Mouse (Mus musculus) thymus, adult 18-20 months (tissue): Measurements from ENCODE around the gene Defb5.
"Not testable (repeated sequence)": the region's sequence is repeated elsewhere in the genome, so short reads cannot be mapped to it uniquely, and the experiment has no call there.

Experiments
- DNase-seq, 2 experiments: peaks; one replicate each; pipeline ENCODE4 v3.0.0; 2022; ENCODE audit warnings: mixed read lengths in 2 of 2

The Defb5 gene

DNA sequence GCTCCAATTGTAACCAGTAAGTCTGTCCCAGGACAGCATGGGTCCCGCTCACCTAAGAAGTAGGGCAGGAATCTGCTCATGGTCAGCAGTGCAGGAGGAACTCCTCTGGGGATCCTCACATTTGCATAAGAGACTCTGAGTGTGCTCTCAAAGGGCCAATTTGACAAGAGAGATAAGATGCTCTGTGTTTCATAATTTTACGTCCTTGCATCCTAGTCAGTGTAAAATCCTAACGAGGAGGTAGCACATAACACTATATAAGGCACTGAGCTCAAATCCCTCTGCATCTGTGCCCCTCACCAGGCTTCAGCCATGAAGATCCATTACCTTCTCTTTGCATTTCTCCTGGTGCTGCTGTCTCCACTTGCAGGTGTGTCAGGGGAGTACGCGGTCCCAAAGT lies at the start of gene Defb5:
Defb5 (plus strand) TSS at position 301 of the 400 bp plus-strand sequence.
- DNase-seq = no peak

DNA sequence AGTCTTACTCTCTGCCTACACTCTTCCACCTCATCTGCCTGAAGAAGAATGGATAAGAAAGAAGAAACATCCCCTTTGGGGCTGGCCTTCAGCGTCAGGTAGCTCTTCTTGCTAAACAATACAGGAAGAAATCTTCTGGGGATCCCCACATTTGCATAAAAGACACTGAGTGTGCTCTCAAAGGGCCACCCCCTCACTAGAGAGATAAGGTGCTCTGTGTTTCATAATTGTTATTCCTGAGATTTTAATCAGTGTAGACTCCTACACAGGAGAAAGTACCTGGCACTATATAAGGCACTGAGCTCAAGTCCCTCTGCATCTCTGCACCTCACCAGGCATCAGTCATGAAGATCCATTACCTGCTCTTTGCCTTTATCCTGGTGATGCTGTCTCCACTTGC lies 22.2 kb upstream of the Defb5 start, which contains the start of gene Defb6:
Defb6 (plus strand) TSS at position 318 of the 400 bp plus-strand sequence.
- no peak for DNase-seq

DNA sequence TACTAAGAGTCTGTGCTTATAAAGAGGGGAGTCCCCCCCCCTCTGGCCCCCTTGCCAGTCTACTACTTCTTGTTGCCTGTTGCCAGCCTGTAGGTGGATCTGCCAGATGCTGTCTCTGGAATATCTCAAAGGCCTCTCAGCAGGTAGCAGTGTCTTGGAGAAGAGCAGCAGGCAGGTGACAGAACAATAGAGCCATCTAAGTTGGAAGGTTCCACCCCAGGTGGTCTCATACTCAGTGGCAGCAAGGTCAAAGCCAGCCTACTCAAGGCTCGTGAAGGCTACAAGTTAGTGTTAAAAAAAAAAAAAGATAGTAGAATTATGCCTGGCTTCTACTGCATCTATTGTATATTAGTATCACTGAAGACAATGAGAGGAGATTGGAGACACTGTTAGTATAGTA lies 9.3 kb upstream of the Defb5 start:
- DNase-seq = no peak

DNA sequence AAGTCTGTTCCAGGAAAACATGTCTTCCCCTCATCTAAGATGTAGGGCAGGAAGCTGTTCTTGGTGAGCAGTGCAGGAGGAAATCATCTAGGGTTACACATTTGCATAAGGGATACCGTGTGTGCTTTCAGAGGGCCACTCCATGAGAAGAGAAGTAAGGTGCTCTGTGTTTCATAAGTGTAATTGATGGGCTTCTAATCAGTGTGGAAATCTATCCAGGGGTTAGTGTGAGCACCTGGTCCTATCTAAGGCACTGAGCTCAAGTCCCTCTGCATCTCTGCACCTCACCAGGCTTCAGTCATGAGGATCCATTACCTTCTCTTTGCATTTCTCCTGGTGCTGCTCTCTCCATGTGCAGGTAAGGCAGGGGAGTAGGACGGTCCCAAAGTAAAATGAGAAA lies 7.8 kb upstream of the Defb5 start, which contains the start of gene Defb46:
Defb46 (plus strand) TSS at position 301 of the 400 bp plus-strand sequence.
- no peak for DNase-seq

DNA sequence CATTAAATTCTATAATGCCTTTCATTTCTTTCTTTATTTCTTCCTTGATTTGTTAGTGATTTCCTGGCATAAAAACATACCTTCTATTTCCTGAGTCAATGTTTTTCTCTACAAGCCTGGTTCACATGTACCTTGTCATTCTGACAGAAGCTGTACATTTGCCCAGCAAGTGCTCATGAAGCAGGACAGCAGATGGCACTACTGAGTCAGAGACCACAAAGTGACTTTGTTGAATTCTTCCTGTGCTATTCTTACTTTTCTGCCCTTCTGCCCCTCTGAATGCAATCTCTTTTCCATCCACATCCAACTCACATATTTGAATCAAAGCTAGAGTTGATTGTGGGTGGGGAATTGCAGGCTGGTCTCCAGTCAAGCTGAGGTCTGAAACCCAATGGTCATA lies 10.8 kb downstream of the Defb5 start:
- DNase-seq = no peak

DNA sequence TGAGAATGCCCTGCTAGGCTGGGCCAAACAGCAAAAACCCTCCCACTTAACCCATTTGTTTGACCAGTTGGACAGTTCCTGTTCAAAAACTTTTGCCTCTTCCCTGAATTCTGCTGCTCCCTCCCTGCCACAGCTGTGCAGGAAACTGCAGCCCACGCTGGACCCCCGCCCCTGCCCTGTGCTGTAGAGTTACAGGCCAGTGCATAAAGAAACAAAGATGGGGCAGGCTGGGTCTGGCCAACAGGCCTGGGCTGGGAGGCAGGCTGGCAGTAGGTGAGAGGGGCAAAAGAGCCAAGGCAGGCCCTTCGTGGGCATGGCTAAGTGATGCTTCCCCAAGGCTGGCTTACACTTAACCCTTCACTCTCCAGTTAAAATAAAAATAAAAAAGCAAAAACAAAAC lies 12.3 kb downstream of the Defb5 start:
- DNase-seq = no peak

DNA sequence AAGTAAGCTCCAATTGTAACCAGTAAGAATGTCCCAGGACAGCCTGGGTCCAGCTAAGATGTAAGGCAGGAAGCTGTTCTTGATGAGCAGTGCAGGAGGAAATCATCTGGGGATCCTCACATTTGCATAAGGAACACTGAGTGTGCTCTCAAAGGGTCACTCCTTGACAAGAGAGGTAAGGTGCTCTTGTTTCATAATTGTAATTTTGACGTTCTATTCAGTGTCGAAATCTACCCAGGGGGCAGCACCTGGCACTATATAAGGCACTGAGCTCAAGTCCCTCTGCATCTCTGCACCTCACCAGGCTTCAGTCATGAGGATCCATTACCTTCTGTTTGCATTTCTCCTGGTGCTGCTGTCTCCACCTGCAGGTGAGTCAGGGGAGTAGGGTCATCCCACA lies 45.7 kb downstream of the Defb5 start, which contains the start of gene Defb3:
Defb3 (plus strand) TSS at position 301 of the 400 bp plus-strand sequence.
- not testable (repeated sequence) for DNase-seq

DNA sequence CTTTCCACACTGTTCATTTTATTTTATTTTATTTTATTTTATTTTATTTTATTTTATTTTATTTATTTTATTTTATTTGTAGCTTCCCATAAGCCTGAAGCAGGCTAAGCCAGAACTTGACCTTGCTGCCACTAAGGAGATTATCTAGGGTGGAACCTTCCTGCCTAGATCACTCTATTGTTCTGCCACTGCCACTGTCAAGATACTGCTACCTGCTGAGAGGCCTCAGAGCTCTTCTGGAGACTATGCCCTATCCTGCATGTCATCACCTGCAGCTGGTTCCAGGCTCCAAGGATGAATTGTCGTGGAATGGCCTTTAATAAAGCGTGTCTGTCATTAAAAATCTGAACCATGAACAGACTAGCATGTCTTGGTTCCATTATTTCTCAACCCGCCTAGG lies 51.0 kb downstream of the Defb5 start:
- not testable (repeated sequence) for DNase-seq
